Mouse (Mus musculus) lung, postnatal 0 days (tissue): Measurements from ENCODE around the gene Chit1. TPM values are rescaled to one million over a fixed set of nuclear protein-coding genes. Genes with fewer than 3 reads are reported as not detected.

Source experiments
- ATAC-seq: fragments of 200-750 bp; cut with Nextera tagmentation; 2 replicates; pipeline ENCODE4 v1.8.0; 2017; ENCODE audit warnings: moderate library complexity
- DNase-seq: peaks from one replicate; pipeline ENCODE4 v3.0.0-alpha.2; 2016; ENCODE audit warnings: low spot score
- H3K27ac ChIP-seq: fragments of 300-500 bp; sonication (generic); 2 replicates; pipeline ENCODE4 v1.5.1; 2014; ENCODE audit warnings: antibody characterized with exemption, mild to moderate bottlenecking, low read length, mixed read lengths
- H3K27me3 ChIP-seq: fragments of 300-500 bp; sonication (generic); replicated peaks from 2 replicates; pipeline ENCODE4 v1.6.1; 2014; ENCODE audit warnings: low read length, mixed read lengths; ENCODE audit not compliant: insufficient read depth
- H3K36me3 ChIP-seq: fragments of 300-500 bp; sonication (generic); 2 replicates; pipeline ENCODE4 v1.6.1; 2014; ENCODE audit warnings: low read length, mixed read lengths; ENCODE audit not compliant: insufficient read depth
- H3K4me1 ChIP-seq: fragments of 300-500 bp; sonication (generic); 2 replicates; pipeline ENCODE4 v1.6.1; 2014; ENCODE audit warnings: antibody characterized with exemption, low read depth, low read length, mixed read lengths; ENCODE audit not compliant: insufficient read depth
- H3K4me2 ChIP-seq: fragments of 300-500 bp; sonication (generic); replicated peaks from 2 replicates; pipeline ENCODE4 v1.6.1; 2014; ENCODE audit warnings: low read depth, mild to moderate bottlenecking, low read length, moderate library complexity, mixed read lengths
- H3K4me3 ChIP-seq: fragments of 300-500 bp; sonication (generic); 2 replicates; pipeline ENCODE4 v1.5.1; 2014; ENCODE audit warnings: low read depth, low read length
- H3K9ac ChIP-seq: fragments of 300-500 bp; sonication (generic); replicated peaks from 2 replicates; pipeline ENCODE4 v1.6.1; 2014; ENCODE audit warnings: low read depth, mild to moderate bottlenecking
- H3K9me3 ChIP-seq: fragments of 300-500 bp; sonication (generic); 2 replicates; pipeline ENCODE4 v1.6.1; 2016; ENCODE audit warnings: low read length, mixed read lengths
- CTCF ChIP-seq: IDR thresholded peaks from 2 replicates; pipeline ENCODE4 v1.5.1; 2016; ENCODE audit warnings: antibody characterized with exemption, mild to moderate bottlenecking
- EP300 ChIP-seq: IDR thresholded peaks from 2 replicates; pipeline ENCODE4 v1.6.1; 2016; ENCODE audit warnings: antibody characterized with exemption, mild to moderate bottlenecking, control low read depth
- WGBS: fragments of 180-500 bp; shearing (Covaris S2); extraction: QIAGEN DNeasy Blood & Tissue Kit; methylation state at CpG from one replicate; pipeline ENCODE4 v1.1.7; 2014; 5-methylcytosine and 5-hydroxymethylcytosine counted together
- polyA plus RNA-seq: library from polyadenylated mRNA; unstranded; fragments of >200 nt; fragmentation: Nextera tagmentation; extraction: Ambion mirVana; gene quantifications from 2 replicates; pipeline ENCODE4 v1.2.1, GENCODE M21; 2015

The Chit1 gene
- polyA plus RNA-seq, 1 experiment from 2014 or later, result 0.29 TPM

GRCm38 (mm10) chr1:134091851-134092250 is 19.2 kb upstream of the Chit1 start:
- 79% methylated on average over 3 of the region's 3 CpGs for WGBS

GRCm38 (mm10) chr1:134092368-134092767 is 18.7 kb upstream of the Chit1 start:
- Histone ChIP-seq H3K27me3 (no peaks in the 10 kb centered on the region), H3K4me2 (peak overlapping the region; percentile 66), H3K4me3 (no peak overlapping the region), H3K4me1 (peaks cover 48% of the 10 kb centered on the region), H3K36me3 (no peaks in the 10 kb centered on the region), H3K9ac (no peak overlapping the region; the same call in 1 of the 2 replicates), H3K9me3 (no peaks in the 10 kb centered on the region), H3K27ac (peak overlapping the region; percentile 97)
- WGBS, result 16% methylated on average over 6 of the region's 6 CpGs
- TF ChIP-seq CTCF (no peak), EP300 (no peak)
- DNase-seq (no peak), ATAC-seq (no peak)

More at GRCm38 (mm10) chr1:134091851-134092250, 19.2 kb upstream of the Chit1 start:
- Histone ChIP-seq H3K27ac (peak overlapping the region; percentile 97), H3K4me3 (no peak overlapping the region), H3K9ac (no peak overlapping the region), H3K27me3 (no peaks in the 10 kb centered on the region), H3K4me1 (peaks cover 47% of the 10 kb centered on the region), H3K4me2 (no peak overlapping the region), H3K36me3 (no peaks in the 10 kb centered on the region), H3K9me3 (no peaks in the 10 kb centered on the region)
- TF ChIP-seq CTCF (no peak), EP300 (no peak)
- ATAC-seq (no peak), DNase-seq (no peak)

GRCm38 (mm10) chr1:134092852-134093770 is 17.9 kb upstream of the Chit1 start:
- peak; percentile 86 for ATAC-seq
- H3K4me2 ChIP-seq, result peak overlapping the region; percentile 66
- WGBS, result 8% methylated on average over 29 of the region's 43 CpGs

GRCm38 (mm10) chr1:134093771-134094526 is 17.1 kb upstream of the Chit1 start:
- Histone ChIP-seq H3K4me2 (peak overlapping the region; percentile 66), H3K36me3 (no peaks in the 10 kb centered on the region), H3K9ac (0 out of 2 replicates have a peak overlapping the region, but pooled peaks have one; percentile 26), H3K27ac (peak overlapping the region; percentile 97), H3K9me3 (no peaks in the 10 kb centered on the region), H3K27me3 (no peaks in the 10 kb centered on the region), H3K4me1 (peaks cover 64% of the 10 kb centered on the region), H3K4me3 (no peak overlapping the region; the same call in 1 of the 2 replicates)
- 38% methylated on average over 11 of the region's 13 CpGs for WGBS
- TF ChIP-seq EP300 (peak; percentile 62), CTCF (no peak)
- DNase-seq (peak; percentile 87), ATAC-seq (peak; percentile 16)

More at GRCm38 (mm10) chr1:134092852-134093770, 17.9 kb upstream of the Chit1 start:
- Histone ChIP-seq H3K9me3 (no peaks in the 10 kb centered on the region), H3K9ac (peak overlapping the region; percentile 26; the same call in 1 of the 2 replicates), H3K4me1 (peaks cover 56% of the 10 kb centered on the region), H3K36me3 (no peaks in the 10 kb centered on the region), H3K4me3 (peak overlapping the region; percentile 28; the same call in 1 of the 2 replicates), H3K27ac (peak overlapping the region; percentile 97), H3K27me3 (no peaks in the 10 kb centered on the region)
- DNase-seq, result peak; percentile 98
- TF ChIP-seq CTCF (no peak), EP300 (peak; percentile 54)

- Histone ChIP-seq H3K4me2 (peak overlapping the region; percentile 35), H3K9me3 (no peaks in the 10 kb centered on the region), H3K27me3 (no peaks in the 10 kb centered on the region), H3K27ac (peak overlapping the region; percentile 97), H3K4me1 (peaks cover 72% of the 10 kb centered on the region), H3K36me3 (no peaks in the 10 kb centered on the region), H3K4me3 (no peak overlapping the region), H3K9ac (no peak overlapping the region)
- ATAC-seq (no peak), DNase-seq (peak; percentile 65)
- 39% methylated on average over 7 of the region's 7 CpGs for WGBS
- TF ChIP-seq EP300 (no peak), CTCF (no peak)
Measured at GRCm38 (mm10) chr1:134095033-134095612, 15.9 kb upstream of the Chit1 start.

GRCm38 (mm10) chr1:134095721-134096120 is 15.3 kb upstream of the Chit1 start:
- no peak for TF ChIP-seq EP300
- TF ChIP-seq CTCF, result no peak
- WGBS, result 53% methylated on average over 4 of the region's 4 CpGs
- H3K9ac ChIP-seq, result no peak overlapping the region; the same call in 1 of the 2 replicates

More at GRCm38 (mm10) chr1:134095721-134096120, 15.3 kb upstream of the Chit1 start:
- DNase-seq (no peak), ATAC-seq (no peak)
- Histone ChIP-seq H3K36me3 (no peaks in the 10 kb centered on the region), H3K4me3 (no peak overlapping the region), H3K27me3 (no peaks in the 10 kb centered on the region), H3K4me1 (peaks cover 77% of the 10 kb centered on the region), H3K4me2 (peak overlapping the region; percentile 35), H3K9me3 (no peaks in the 10 kb centered on the region), H3K27ac (peak overlapping the region; percentile 97)
